Mouse (Mus musculus): Measurements from ENCODE around the gene Trim8.

DNA sequence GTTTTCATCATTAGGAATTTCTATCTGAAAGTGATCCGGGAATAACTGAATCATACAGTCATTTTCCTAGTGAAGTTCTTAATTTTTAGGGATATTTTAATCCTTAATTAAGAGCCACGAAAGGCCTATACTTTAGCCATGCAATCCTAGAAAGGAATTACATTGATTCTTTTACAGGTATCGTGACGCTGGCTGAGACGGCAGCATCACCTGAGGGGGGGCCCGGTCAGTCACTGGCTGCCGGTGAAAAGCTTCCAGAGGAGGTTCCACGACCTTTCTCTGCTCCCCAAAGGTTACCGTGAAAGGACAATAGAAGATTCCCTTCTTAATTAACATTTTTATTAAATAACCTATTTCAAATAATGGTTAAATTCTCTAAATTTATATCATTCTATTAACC is 35.9 kb downstream of the Trim8 start:
- TF ChIP-seq CTCF (IDR thresholded peaks at IDR 0.05; ENCODE audit: borderline replicate concordance, extremely low read depth, insufficient read depth, insufficient read length) = no peak
- no peak for TF ChIP-seq POLR2A (IDR thresholded peaks at IDR 0.05; ENCODE audit: borderline replicate concordance, extremely low read depth, insufficient read depth, insufficient read length, poor library complexity, severe bottlenecking)
